Mouse (Mus musculus): ENCODE measurements at regions not wholly inside any gene's neighbourhood (a gene's known extent, or its start where the extent isn't known, plus 50 kb on each side); places are given as distances from the start of the nearest gene placed in this dataset.

DNA sequence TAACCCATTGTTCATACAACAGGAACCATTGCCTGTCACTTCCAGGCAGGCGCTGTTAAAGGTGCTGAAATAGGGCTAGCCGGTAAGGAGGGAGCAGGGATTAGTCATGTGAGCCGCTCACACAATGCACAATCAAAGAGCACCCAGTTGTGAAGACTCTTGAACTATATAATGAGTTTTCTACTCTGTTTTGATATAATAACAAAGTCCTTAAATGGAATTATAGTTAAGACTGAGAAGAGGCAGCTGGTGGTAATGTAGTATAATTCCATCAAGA is 367.0 kb upstream of the Sash1 start:
- no peak overlapping the region for H3K4me3 ChIP-seq (ENCODE audit: low read depth, low read length)
- peak overlapping the region; percentile 29; the same call in 1 of the 2 replicates for H3K27ac ChIP-seq (ENCODE audit: low read depth, low read length)
- H3K9me3 ChIP-seq (ENCODE audit: control insufficient read depth, low read length): no peaks in the 10 kb centered on the region
- DNase-seq (ENCODE audit: low spot score) (no peak), ATAC-seq (ENCODE audit: insufficient read depth, low FRiP score, low TSS enrichment) (peak; percentile 41; the same call in 1 of the 2 replicates)
- WGBS: 14% methylated on average over 3 of the region's 3 CpGs
- no peak overlapping the region for H3K9ac ChIP-seq (ENCODE audit: low read length)
- peaks cover 3% of the 10 kb centered on the region; the same call in 1 of the 2 replicates for H3K4me1 ChIP-seq (ENCODE audit: control insufficient read depth, insufficient read depth, low read length)
- no peaks in the 10 kb centered on the region for H3K36me3 ChIP-seq (ENCODE audit: control insufficient read depth, insufficient read depth, low read length)
- no peak overlapping the region for H3K4me2 ChIP-seq (ENCODE audit: low read depth)
- no peaks in the 10 kb centered on the region for H3K27me3 ChIP-seq (ENCODE audit: control insufficient read depth, insufficient read depth, low read length)

GRCm38 (mm10) chr10:9252120-9252940 is 366.5 kb upstream of the Sash1 start:
- H3K9me3 ChIP-seq (ENCODE audit: control insufficient read depth, low read length): no peaks in the 10 kb centered on the region
- H3K4me3 ChIP-seq (ENCODE audit: low read depth, low read length): no peak overlapping the region
- ATAC-seq (ENCODE audit: insufficient read depth, low FRiP score, low TSS enrichment) (peak; percentile 71), DNase-seq (ENCODE audit: low spot score) (no peak)
- H3K27me3 ChIP-seq (ENCODE audit: control insufficient read depth, insufficient read depth, low read length): no peaks in the 10 kb centered on the region
- peaks cover 3% of the 10 kb centered on the region; the same call in 1 of the 2 replicates for H3K4me1 ChIP-seq (ENCODE audit: control insufficient read depth, insufficient read depth, low read length)
- 23% methylated on average over 7 of the region's 7 CpGs for WGBS
- peak overlapping the region; percentile 29; the same call in 1 of the 2 replicates for H3K27ac ChIP-seq (ENCODE audit: low read depth, low read length)
- no peak overlapping the region for H3K4me2 ChIP-seq (ENCODE audit: low read depth)
- no peak overlapping the region for H3K9ac ChIP-seq (ENCODE audit: low read length)
- H3K36me3 ChIP-seq (ENCODE audit: control insufficient read depth, insufficient read depth, low read length): no peaks in the 10 kb centered on the region

DNA sequence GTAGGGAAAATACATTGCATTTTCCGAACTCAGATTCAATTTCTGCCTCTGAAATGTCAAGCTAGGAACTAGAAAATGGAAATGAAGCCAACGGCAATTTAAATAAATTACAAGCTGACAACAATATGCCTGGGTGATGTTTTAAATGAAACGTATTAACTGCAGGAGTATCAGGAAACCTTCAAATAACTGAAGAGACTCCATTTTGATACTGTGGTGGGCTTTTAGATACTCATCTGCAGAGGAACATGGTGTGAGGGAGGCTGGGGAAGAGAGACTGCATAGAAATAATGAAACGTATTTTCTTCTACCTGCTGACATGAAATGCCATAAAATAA is 357.4 kb upstream of the Sash1 start:
- no peaks in the 10 kb centered on the region for H3K9me3 ChIP-seq (ENCODE audit: control insufficient read depth, low read length)
- H3K4me3 ChIP-seq (ENCODE audit: low read depth, low read length): no peak overlapping the region
- no peak overlapping the region for H3K27ac ChIP-seq (ENCODE audit: low read depth, low read length)
- H3K9ac ChIP-seq (ENCODE audit: low read length): no peak overlapping the region
- H3K27me3 ChIP-seq (ENCODE audit: control insufficient read depth, insufficient read depth, low read length): no peaks in the 10 kb centered on the region
- H3K36me3 ChIP-seq (ENCODE audit: control insufficient read depth, insufficient read depth, low read length): no peaks in the 10 kb centered on the region
- ATAC-seq (ENCODE audit: insufficient read depth, low FRiP score, low TSS enrichment) (no peak), DNase-seq (ENCODE audit: low spot score) (no peak)
- 82% methylated on average over 4 of the region's 4 CpGs for WGBS
- no peaks in the 10 kb centered on the region for H3K4me1 ChIP-seq (ENCODE audit: control insufficient read depth, insufficient read depth, low read length)
- no peak overlapping the region for H3K4me2 ChIP-seq (ENCODE audit: low read depth)

DNA sequence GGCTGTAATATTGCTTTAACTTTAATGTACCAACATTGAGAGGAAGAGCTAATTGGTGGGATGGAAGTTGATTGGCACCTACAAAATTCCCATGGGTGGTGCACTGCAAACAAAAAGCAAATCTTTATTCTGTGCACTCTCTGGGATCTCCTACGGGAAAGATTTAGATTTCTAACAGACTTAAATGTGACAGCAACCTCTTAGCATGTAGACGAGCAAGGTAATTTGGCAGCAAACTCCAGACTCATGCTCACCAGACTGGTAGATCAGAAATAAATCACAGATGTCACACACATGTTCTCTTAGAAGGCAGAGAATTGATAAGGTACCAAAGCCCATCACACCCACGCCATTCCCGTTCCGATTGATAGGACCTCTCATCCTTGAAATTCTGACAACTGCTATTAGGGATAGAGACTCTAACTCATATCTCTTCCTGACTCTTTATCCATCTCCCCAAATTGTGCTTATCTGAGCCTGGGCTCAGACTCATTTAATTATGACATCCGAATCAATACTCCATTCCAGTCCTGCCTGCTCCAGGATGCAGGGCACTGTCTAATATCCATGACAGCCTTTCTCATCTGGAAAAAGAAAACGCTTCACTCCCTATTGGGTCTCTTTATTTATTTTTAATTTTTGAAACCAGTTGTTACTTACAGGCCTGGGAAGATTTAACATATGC is 356.9 kb upstream of the Sash1 start:
- no peaks in the 10 kb centered on the region for H3K36me3 ChIP-seq (ENCODE audit: control insufficient read depth, insufficient read depth, low read length)
- no peaks in the 10 kb centered on the region for H3K9me3 ChIP-seq (ENCODE audit: control insufficient read depth, low read length)
- 81% methylated on average over 7 of the region's 7 CpGs for WGBS
- no peaks in the 10 kb centered on the region for H3K4me1 ChIP-seq (ENCODE audit: control insufficient read depth, insufficient read depth, low read length)
- no peak overlapping the region for H3K4me2 ChIP-seq (ENCODE audit: low read depth)
- no peak overlapping the region for H3K27ac ChIP-seq (ENCODE audit: low read depth, low read length)
- ATAC-seq (ENCODE audit: insufficient read depth, low FRiP score, low TSS enrichment): no peak
- no peak overlapping the region for H3K4me3 ChIP-seq (ENCODE audit: low read depth, low read length)
- DNase-seq (ENCODE audit: low spot score): no peak
- H3K27me3 ChIP-seq (ENCODE audit: control insufficient read depth, insufficient read depth, low read length): no peaks in the 10 kb centered on the region
- no peak overlapping the region for H3K9ac ChIP-seq (ENCODE audit: low read length)

GRCm38 (mm10) chr10:9239956-9240355 is 354.1 kb upstream of the Sash1 start:
- Histone ChIP-seq H3K4me2 (ENCODE audit: low read depth) (no peak overlapping the region), H3K9me3 (ENCODE audit: control insufficient read depth, low read length) (no peaks in the 10 kb centered on the region), H3K4me3 (ENCODE audit: low read depth, low read length) (no peak overlapping the region), H3K4me1 (ENCODE audit: control insufficient read depth, insufficient read depth, low read length) (no peaks in the 10 kb centered on the region), H3K36me3 (ENCODE audit: control insufficient read depth, insufficient read depth, low read length) (no peaks in the 10 kb centered on the region), H3K9ac (ENCODE audit: low read length) (no peak overlapping the region), H3K27me3 (ENCODE audit: control insufficient read depth, insufficient read depth, low read length) (no peaks in the 10 kb centered on the region), H3K27ac (ENCODE audit: low read depth, low read length) (no peak overlapping the region)
- DNase-seq (ENCODE audit: low spot score) (no peak), ATAC-seq (ENCODE audit: insufficient read depth, low FRiP score, low TSS enrichment) (no peak)
- 82% methylated on average over 6 of the region's 6 CpGs for WGBS

DNA sequence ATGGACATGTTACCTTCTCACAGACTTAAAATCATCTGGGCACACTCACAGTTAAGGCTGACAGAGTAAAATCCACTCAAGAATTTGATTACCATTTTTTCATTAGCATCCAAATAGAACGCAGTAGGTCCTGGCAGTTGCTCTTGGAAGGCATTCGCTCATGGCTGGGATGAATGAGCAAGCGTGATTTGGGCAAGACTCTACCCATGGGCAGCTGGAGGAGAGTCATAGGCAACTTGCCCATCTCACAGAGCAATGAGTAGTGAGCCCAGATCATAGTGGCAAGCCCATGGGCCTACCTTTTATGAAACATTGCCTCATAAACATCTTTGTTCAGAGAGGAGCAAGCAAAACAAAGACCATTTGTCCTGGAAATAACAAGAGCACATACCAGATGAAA is 345.9 kb upstream of the Sash1 start:
- H3K4me2 ChIP-seq (ENCODE audit: low read depth): no peak overlapping the region
- H3K27me3 ChIP-seq (ENCODE audit: control insufficient read depth, insufficient read depth, low read length): no peaks in the 10 kb centered on the region
- no peaks in the 10 kb centered on the region for H3K36me3 ChIP-seq (ENCODE audit: control insufficient read depth, insufficient read depth, low read length)
- no peaks in the 10 kb centered on the region for H3K9me3 ChIP-seq (ENCODE audit: control insufficient read depth, low read length)
- H3K9ac ChIP-seq (ENCODE audit: low read length): no peak overlapping the region
- ATAC-seq (ENCODE audit: insufficient read depth, low FRiP score, low TSS enrichment) (no peak), DNase-seq (ENCODE audit: low spot score) (no peak)
- no peaks in the 10 kb centered on the region for H3K4me1 ChIP-seq (ENCODE audit: control insufficient read depth, insufficient read depth, low read length)
- no peak overlapping the region for H3K4me3 ChIP-seq (ENCODE audit: low read depth, low read length)
- no peak overlapping the region for H3K27ac ChIP-seq (ENCODE audit: low read depth, low read length)
- WGBS: 89% methylated on average over 3 of the region's 3 CpGs

GRCm38 (mm10) chr10:9229116-9229515 is 343.2 kb upstream of the Sash1 start:
- Histone ChIP-seq H3K4me3 (ENCODE audit: low read depth, low read length) (no peak overlapping the region), H3K27ac (ENCODE audit: low read depth, low read length) (no peak overlapping the region), H3K9me3 (ENCODE audit: control insufficient read depth, low read length) (no peaks in the 10 kb centered on the region), H3K4me1 (ENCODE audit: control insufficient read depth, insufficient read depth, low read length) (no peaks in the 10 kb centered on the region), H3K9ac (ENCODE audit: low read length) (no peak overlapping the region), H3K36me3 (ENCODE audit: control insufficient read depth, insufficient read depth, low read length) (no peaks in the 10 kb centered on the region), H3K4me2 (ENCODE audit: low read depth) (no peak overlapping the region), H3K27me3 (ENCODE audit: control insufficient read depth, insufficient read depth, low read length) (no peaks in the 10 kb centered on the region)
- 74% methylated on average over 11 of the region's 11 CpGs for WGBS
- ATAC-seq (ENCODE audit: insufficient read depth, low FRiP score, low TSS enrichment) (no peak), DNase-seq (ENCODE audit: low spot score) (no peak)

- H3K27me3 ChIP-seq (ENCODE audit: control insufficient read depth, insufficient read depth, low read length): no peaks in the 10 kb centered on the region
- H3K9ac ChIP-seq (ENCODE audit: low read length): no peak overlapping the region
- ATAC-seq (ENCODE audit: insufficient read depth, low FRiP score, low TSS enrichment) (no peak), DNase-seq (ENCODE audit: low spot score) (no peak)
- 24% methylated on average over 1 of the region's 1 CpGs for WGBS
- H3K9me3 ChIP-seq (ENCODE audit: control insufficient read depth, low read length): no peaks in the 10 kb centered on the region
- H3K36me3 ChIP-seq (ENCODE audit: control insufficient read depth, insufficient read depth, low read length): no peaks in the 10 kb centered on the region
- no peak overlapping the region for H3K4me3 ChIP-seq (ENCODE audit: low read depth, low read length)
- H3K4me2 ChIP-seq (ENCODE audit: low read depth): no peak overlapping the region
- H3K4me1 ChIP-seq (ENCODE audit: control insufficient read depth, insufficient read depth, low read length): no peaks in the 10 kb centered on the region
- no peak overlapping the region for H3K27ac ChIP-seq (ENCODE audit: low read depth, low read length)
Measured at GRCm38 (mm10) chr10:9227361-9227760, 341.5 kb upstream of the Sash1 start.

DNA sequence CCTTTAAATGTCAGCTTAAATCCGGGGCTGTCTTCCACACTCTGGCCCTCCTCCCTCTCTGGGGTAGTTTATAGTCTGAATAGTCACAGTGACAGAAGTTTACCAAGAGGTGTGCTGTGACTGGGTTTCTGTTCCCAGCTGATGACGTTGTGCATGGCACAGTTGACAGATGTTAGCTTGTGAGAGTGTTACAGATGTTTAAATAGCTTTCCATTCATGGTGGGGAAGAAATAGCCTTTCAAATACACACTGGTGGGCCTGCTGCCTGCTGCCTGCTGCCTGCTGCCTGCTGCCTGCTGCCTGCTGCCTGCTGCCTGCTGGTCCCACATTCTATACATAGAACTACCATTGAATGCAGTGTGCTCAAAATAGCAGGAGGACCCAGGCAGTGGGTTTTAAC is 324.8 kb upstream of the Sash1 start:
- Histone ChIP-seq H3K4me3 (ENCODE audit: low read depth, low read length) (no peak overlapping the region), H3K27ac (ENCODE audit: low read depth, low read length) (no peak overlapping the region), H3K4me2 (ENCODE audit: low read depth) (no peak overlapping the region), H3K36me3 (ENCODE audit: control insufficient read depth, insufficient read depth, low read length) (no peaks in the 10 kb centered on the region), H3K9me3 (ENCODE audit: control insufficient read depth, low read length) (no peaks in the 10 kb centered on the region), H3K4me1 (ENCODE audit: control insufficient read depth, insufficient read depth, low read length) (no peaks in the 10 kb centered on the region), H3K9ac (ENCODE audit: low read length) (no peak overlapping the region), H3K27me3 (ENCODE audit: control insufficient read depth, insufficient read depth, low read length) (no peaks in the 10 kb centered on the region)
- DNase-seq (ENCODE audit: low spot score): no peak
- no peak for ATAC-seq (ENCODE audit: insufficient read depth, low FRiP score, low TSS enrichment)
- WGBS: 20% methylated on average over 2 of the region's 2 CpGs

Data from neural tube, embryonic 11.5 days (tissue).